Mouse (Mus musculus) limb, embryonic 14.5 days (tissue): Measurements from ENCODE around the gene Rtl1. TPM values are rescaled to one million over a fixed set of nuclear protein-coding genes. Genes with fewer than 3 reads are reported as not detected.

Source experiments
- ATAC-seq: fragments of 200-750 bp; cut with Nextera tagmentation; 2 replicates; pipeline ENCODE4 v1.8.0; 2017; ENCODE audit warnings: low read depth, moderate number of reproducible peaks, moderate TSS enrichment; ENCODE audit not compliant: low FRiP score
- DNase-seq: peaks from one replicate; pipeline ENCODE4 v3.0.0-alpha.2; 2015; ENCODE audit warnings: low spot score
- H3K27ac ChIP-seq: fragments of 300-500 bp; sonication (generic); replicated peaks from 2 replicates; pipeline ENCODE4 v1.5.1; 2014; ENCODE audit warnings: low read depth, mild to moderate bottlenecking, low read length, moderate library complexity, mixed read lengths
- H3K27me3 ChIP-seq: fragments of 300-500 bp; sonication (generic); 2 replicates; pipeline ENCODE4 v1.6.1; 2014; ENCODE audit warnings: low read length, mixed read lengths; ENCODE audit not compliant: control insufficient read depth, insufficient read depth
- H3K36me3 ChIP-seq: fragments of 300-500 bp; sonication (generic); 2 replicates; pipeline ENCODE4 v1.6.1; 2014; ENCODE audit warnings: mild to moderate bottlenecking, low read length, moderate library complexity, mixed read lengths; ENCODE audit not compliant: control insufficient read depth, insufficient read depth
- H3K4me1 ChIP-seq: fragments of 300-500 bp; sonication (generic); 2 replicates; pipeline ENCODE4 v1.6.1; 2014; ENCODE audit warnings: antibody characterized with exemption, low read length, mixed read lengths; ENCODE audit not compliant: control insufficient read depth, insufficient read depth
- H3K4me2 ChIP-seq: fragments of 300-500 bp; sonication (generic); replicated peaks from 2 replicates; pipeline ENCODE4 v1.6.1; 2014; ENCODE audit warnings: low read depth, mild to moderate bottlenecking, low read length, moderate library complexity; ENCODE audit not compliant: severe bottlenecking
- H3K4me3 ChIP-seq: fragments of 300-500 bp; sonication (generic); replicated peaks from 2 replicates; pipeline ENCODE4 v1.5.1; 2014; ENCODE audit warnings: low read length
- H3K9ac ChIP-seq: fragments of 300-500 bp; sonication (generic); 2 replicates; pipeline ENCODE4 v1.6.1; 2014; ENCODE audit warnings: mild to moderate bottlenecking, low read depth, low read length, moderate library complexity; ENCODE audit not compliant: severe bottlenecking
- H3K9me3 ChIP-seq: fragments of 300-500 bp; sonication (generic); 2 replicates; pipeline ENCODE4 v1.6.1; 2016; ENCODE audit warnings: low read length; ENCODE audit not compliant: control insufficient read depth
- POLR2A ChIP-seq: fragments of 200-500 bp; IDR thresholded peaks from 2 replicates; pipeline ENCODE4 v1.8.0; 2012; ENCODE audit warnings: inconsistent platforms, mild to moderate bottlenecking, moderate library complexity, borderline replicate concordance; ENCODE audit not compliant: insufficient read depth, insufficient read length; ENCODE audit errors: extremely low read depth
- WGBS: fragments of 180-500 bp; shearing (Covaris S2); extraction: QIAGEN DNeasy Blood & Tissue Kit; methylation state at CpG from one replicate; pipeline ENCODE4 v1.1.7; 2014; 5-methylcytosine and 5-hydroxymethylcytosine counted together
- microRNA counts: library from miRNA; unstranded; fragments of <30 nt; microRNA quantifications from one replicate; lab custom pipeline; 2016
- microRNA-seq: library from miRNA; unstranded; fragments of <30 nt; microRNA quantifications from one replicate; pipeline ENCODE4, GENCODE M21; 2016
- polyA plus RNA-seq, 2 experiments: library from polyadenylated mRNA; depleted of rRNA in 1 of 2; stranded (reverse) in 1 of 2; unstranded in 1 of 2; fragments of >200 nt; fragmentation: Nextera tagmentation in 1 of 2; extraction: Ambion mirVana in 1 of 2; gene quantifications; 2 replicates each; pipeline versions ENCODE4 v1.2.1 to v1.2.3; 2012 to 2014

Rtl1 gene
- polyA plus RNA-seq, 2 experiments: 4.2 to 6.6 TPM

- H3K4me3 ChIP-seq: peak overlapping the region; percentile 59
- WGBS: 52% methylated on average over 30 of the region's 30 CpGs
These were observed 59.2 kb downstream of the Rtl1 start for GRCm38 (mm10) chr12:109540739-109541539.

GRCm38 (mm10) chr12:109539950-109540349 lies 60.2 kb downstream of the Rtl1 start:
- H3K9ac ChIP-seq: peak overlapping the region; percentile 41; the same call in 1 of the 2 replicates
- TF ChIP-seq POLR2A: no peak
- peaks cover 42% of the 10 kb centered on the region for H3K9me3 ChIP-seq
- WGBS: 56% methylated on average over 13 of the region's 13 CpGs
- ATAC-seq (no peak), DNase-seq (no peak)
- no peaks in the 10 kb centered on the region for H3K27me3 ChIP-seq
- H3K4me1 ChIP-seq: peaks cover 6% of the 10 kb centered on the region; the same call in 1 of the 2 replicates
- no peaks in the 10 kb centered on the region; the same call in 1 of the 2 replicates for H3K36me3 ChIP-seq
- H3K4me2 ChIP-seq: peak overlapping the region; percentile 44
- 0 out of 2 replicates have a peak overlapping the region, but pooled peaks have one; percentile 73 for H3K27ac ChIP-seq
- H3K4me3 ChIP-seq: peak overlapping the region; percentile 59

More at GRCm38 (mm10) chr12:109540739-109541539, 59.2 kb downstream of the Rtl1 start:
- Histone ChIP-seq H3K27ac (peak overlapping the region; percentile 83), H3K4me1 (no peaks in the 10 kb centered on the region; the same call in 1 of the 2 replicates), H3K36me3 (peaks cover 7% of the 10 kb centered on the region), H3K4me2 (peak overlapping the region; percentile 44), H3K27me3 (no peaks in the 10 kb centered on the region), H3K9ac (peak overlapping the region; percentile 83), H3K9me3 (peaks cover 42% of the 10 kb centered on the region)
- DNase-seq: peak; percentile 90
- peak; percentile 69; the same call in 1 of the 2 replicates for TF ChIP-seq POLR2A
- ATAC-seq: peak; percentile 76

MicroRNAs encoded within 50 kb of the gene (microRNA counts, 519-probe panel; counts per million panel counts)
- 1,109 counts per million, percentile 6 among the panel's probes with 10 or more counts for microRNA mmu-miR-1188 (lab: Ali Mortazavi, UCI)
- microRNA mmu-miR-127 (lab: Ali Mortazavi, UCI): 4,318 counts per million, percentile 86 among the panel's probes with 10 or more counts
- microRNA mmu-miR-136 (lab: Ali Mortazavi, UCI): 4,785 counts per million, percentile 93 among the panel's probes with 10 or more counts
- microRNA mmu-miR-1906 (lab: Ali Mortazavi, UCI): 2,108 counts per million, percentile 32 among the panel's probes with 10 or more counts
- 2,225 counts per million, percentile 36 among the panel's probes with 10 or more counts for microRNA mmu-miR-337-3p (lab: Ali Mortazavi, UCI)
- 1,926 counts per million, percentile 24 among the panel's probes with 10 or more counts for microRNA mmu-miR-337-5p (lab: Ali Mortazavi, UCI)
- microRNA mmu-miR-341 (lab: Ali Mortazavi, UCI): not detected
- 2,721 counts per million, percentile 48 among the panel's probes with 10 or more counts for microRNA mmu-miR-370 (lab: Ali Mortazavi, UCI)
- microRNA mmu-miR-431 (lab: Ali Mortazavi, UCI): 4,260 counts per million, percentile 84 among the panel's probes with 10 or more counts
- not detected for microRNA mmu-miR-432 (lab: Ali Mortazavi, UCI)
- microRNA mmu-miR-433 (lab: Ali Mortazavi, UCI): 4,033 counts per million, percentile 81 among the panel's probes with 10 or more counts
- 4,230 counts per million, percentile 84 among the panel's probes with 10 or more counts for microRNA mmu-miR-434-3p (lab: Ali Mortazavi, UCI)
- microRNA mmu-miR-434-5p (lab: Ali Mortazavi, UCI): 3,362 counts per million, percentile 66 among the panel's probes with 10 or more counts
- 2,545 counts per million, percentile 43 among the panel's probes with 10 or more counts for microRNA mmu-miR-493 (lab: Ali Mortazavi, UCI)
- microRNA mmu-miR-540-3p (lab: Ali Mortazavi, UCI): not detected
- not detected for microRNA mmu-miR-540-5p (lab: Ali Mortazavi, UCI)
- not detected for microRNA mmu-miR-665 (lab: Ali Mortazavi, UCI)
- not detected for microRNA mmu-miR-673-3p (lab: Ali Mortazavi, UCI)
- microRNA mmu-miR-673-5p (lab: Ali Mortazavi, UCI): 2,465 counts per million, percentile 41 among the panel's probes with 10 or more counts
- microRNA mmu-miR-770-3p (lab: Ali Mortazavi, UCI): 2,195 counts per million, percentile 35 among the panel's probes with 10 or more counts
- microRNA mmu-miR-770-5p (lab: Ali Mortazavi, UCI): 744 counts per million, percentile 3 among the panel's probes with 10 or more counts

Small RNAs within 50 kb of the gene (microRNA-seq; reads per million reads assigned to microRNA genes)
- gene Gm23912 (not detected), gene Mir1188 (8.5 reads per million, percentile 19 among the genes with 10 or more reads in this experiment), gene Mir127 (13,896 reads per million, percentile 95 among the genes with 10 or more reads in this experiment), gene Mir136 (not detected), gene Mir1906-1 (not detected), gene Mir3070a (3.4 reads per million, percentile 8 among the genes with 10 or more reads in this experiment), gene Mir3070b (not detected), gene Mir3071 (not detected), gene Mir337 (not detected), gene Mir341 (1,602 reads per million, percentile 75 among the genes with 10 or more reads in this experiment), gene Mir3544 (not detected), gene Mir370 (619 reads per million, percentile 67 among the genes with 10 or more reads in this experiment), gene Mir431 (9,309 reads per million, percentile 94 among the genes with 10 or more reads in this experiment), gene Mir432 (not detected), gene Mir433 (1,602 reads per million, percentile 76 among the genes with 10 or more reads in this experiment), gene Mir434 (2,139 reads per million, percentile 80 among the genes with 10 or more reads in this experiment), gene Mir493 (163 reads per million, percentile 52 among the genes with 10 or more reads in this experiment), gene Mir540 (805 reads per million, percentile 69 among the genes with 10 or more reads in this experiment), gene Mir665 (840 reads per million, percentile 71 among the genes with 10 or more reads in this experiment), gene Mir673 (176 reads per million, percentile 54 among the genes with 10 or more reads in this experiment), gene Mir770 (81.9 reads per million, percentile 44 among the genes with 10 or more reads in this experiment)

Other genes with a start within 250 kb of the Rtl1 start
- 2,661 and 2,964 TPM in 2 replicates for gene Dlk1, start 147.5 kb downstream of the Rtl1 start, polyA plus RNA-seq (2012; rRNA removed)
- 487 and 640 TPM in 2 replicates for gene Dlk1, start 147.5 kb downstream of the Rtl1 start, polyA plus RNA-seq (2014; fragmentation: Nextera tagmentation; extraction: Ambion mirVana)